Comparison of ENCODE assay signal across 10 mouse cellular contexts in the genomic region with DNA sequence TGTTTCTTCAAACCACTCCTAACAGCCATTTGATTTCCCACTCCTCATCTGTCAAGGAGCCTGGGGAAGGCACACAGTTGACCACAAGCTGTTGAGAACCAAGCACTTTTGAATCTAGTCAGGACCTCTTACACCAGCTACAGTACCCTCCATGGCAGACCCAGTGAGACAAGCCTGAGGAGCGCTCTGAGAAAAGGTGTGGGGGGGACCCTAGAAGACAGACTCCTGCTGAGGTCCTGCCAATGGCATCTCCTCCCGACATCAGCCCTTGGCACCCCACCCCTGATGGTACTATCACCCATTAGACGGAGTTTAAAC. TPM values are rescaled to one million over a fixed set of nuclear protein-coding genes. Genes with fewer than 3 reads are reported as not detected.
A peak's percentile ranks its signal among the peaks of the same experiment; 100 is the strongest.
DNase-seq lines count a peak whose midpoint lies in the region; ATAC-seq and TF ChIP-seq lines count a peak whose summit lies in the region.
"Had no signal": no experiment of that assay in that cellular context is flagged by ENCODE, and none has a peak within 500 bp of the region (broad histone marks: within the 10 kb centered on the region; RNA-seq: fewer than 3 reads in every experiment).

No protein-coding gene starts in this region.

- intact Hi-C loops in gastrocnemius, adult 2 months (cut with DNase I), result no loop called here

- no peak for TF ChIP-seq CTCF in gastrocnemius, adult 2 months (IDR thresholded peaks at IDR 0.05)

- 86% methylated on average over 3 of the region's 3 CpGs for WGBS in kidney, embryonic 15.5 days
- WGBS in kidney, embryonic 16.5 days, result 91% methylated on average over 3 of the region's 3 CpGs
- 89% methylated on average over 3 of the region's 3 CpGs for WGBS in lung, embryonic 16.5 days
- WGBS in stomach, embryonic 16.5 days, result 91% methylated on average over 3 of the region's 3 CpGs

- no peaks in the 10 kb centered on the region for H3K27me3 ChIP-seq in kidney, embryonic 15.5 days
- H3K27me3 ChIP-seq in kidney, embryonic 16.5 days (ENCODE audit: insufficient read depth, low read length), result no peaks in the 10 kb centered on the region
- no peaks in the 10 kb centered on the region for H3K27me3 ChIP-seq in lung, embryonic 16.5 days (ENCODE audit: control insufficient read depth, insufficient read depth, low read depth, low read length)
- no peaks in the 10 kb centered on the region for H3K27me3 ChIP-seq in stomach, embryonic 16.5 days (ENCODE audit: control insufficient read depth, insufficient read depth, low read length)
- H3K27me3 ChIP-seq: hindbrain, embryonic 15.5 days had no signal

- H3K4me2 ChIP-seq in kidney, embryonic 15.5 days, result no peak overlapping the region
- no peak overlapping the region for H3K4me2 ChIP-seq in kidney, embryonic 16.5 days (replicated peaks; ENCODE audit: low read depth, low read length)
- no peak overlapping the region for H3K4me2 ChIP-seq in lung, embryonic 16.5 days (ENCODE audit: low read depth, low read length)
- H3K4me2 ChIP-seq in stomach, embryonic 16.5 days (ENCODE audit: low read depth, low read length), result no peak overlapping the region
- H3K4me2 ChIP-seq: hindbrain, embryonic 15.5 days had no signal

- DNase-seq in gastrocnemius, adult 2 months, result no peak
- no peak for DNase-seq in gastrocnemius, postnatal 25 days
- no peak for DNase-seq in lung, postnatal 25 days (ENCODE audit: low spot score)
- no peak for DNase-seq in thymus, postnatal 4 days
- DNase-seq: right cerebral cortex, postnatal 14 days had no signal

- no peak overlapping the region for H3K9ac ChIP-seq in kidney, embryonic 15.5 days
- no peak overlapping the region for H3K9ac ChIP-seq in kidney, embryonic 16.5 days (replicated peaks; ENCODE audit: low read length)
- no peak overlapping the region for H3K9ac ChIP-seq in lung, embryonic 16.5 days (ENCODE audit: low read length)
- H3K9ac ChIP-seq in stomach, embryonic 16.5 days (ENCODE audit: low read length), result no peak overlapping the region
- H3K9ac ChIP-seq: hindbrain, embryonic 15.5 days had no signal

- H3K9me3 ChIP-seq in kidney, embryonic 15.5 days (replicated peaks), result no peaks in the 10 kb centered on the region
- no peaks in the 10 kb centered on the region for H3K9me3 ChIP-seq in kidney, embryonic 16.5 days (ENCODE audit: low read length)
- H3K9me3 ChIP-seq in lung, embryonic 16.5 days (ENCODE audit: control insufficient read depth, low read length), result no peaks in the 10 kb centered on the region
- H3K9me3 ChIP-seq in stomach, embryonic 16.5 days (replicated peaks; ENCODE audit: control insufficient read depth, low read length), result no peaks in the 10 kb centered on the region
- H3K9me3 ChIP-seq: hindbrain, embryonic 15.5 days had no signal

- H3K4me1 ChIP-seq in kidney, embryonic 15.5 days, result peaks cover 17% of the 10 kb centered on the region
- peaks cover 15% of the 10 kb centered on the region for H3K4me1 ChIP-seq in kidney, embryonic 16.5 days (ENCODE audit: insufficient read depth, low read length)
- H3K4me1 ChIP-seq in lung, embryonic 16.5 days (replicated peaks; ENCODE audit: control insufficient read depth, insufficient read depth, low read length), result peaks cover 20% of the 10 kb centered on the region
- peaks cover 15% of the 10 kb centered on the region for H3K4me1 ChIP-seq in stomach, embryonic 16.5 days (ENCODE audit: control insufficient read depth, insufficient read depth, low read length)

- ATAC-seq in kidney, embryonic 15.5 days (replicated peaks; ENCODE audit: low FRiP score), result no peak
- no peak for ATAC-seq in kidney, embryonic 16.5 days (ENCODE audit: low FRiP score, low TSS enrichment)
- no peak for ATAC-seq in lung, embryonic 16.5 days (ENCODE audit: low read depth)
- no peak for ATAC-seq in stomach, embryonic 16.5 days (ENCODE audit: insufficient read depth, low FRiP score)

- no peak overlapping the region for H3K4me3 ChIP-seq in gastrocnemius, adult 2 months
- H3K4me3 ChIP-seq in kidney, embryonic 15.5 days (replicated peaks), result no peak overlapping the region
- H3K4me3 ChIP-seq in kidney, embryonic 16.5 days (ENCODE audit: low read length), result no peak overlapping the region
- no peak overlapping the region for H3K4me3 ChIP-seq in lung, embryonic 16.5 days (ENCODE audit: low read length)
- H3K4me3 ChIP-seq in stomach, embryonic 16.5 days (replicated peaks; ENCODE audit: low read length), result no peak overlapping the region
- H3K4me3 ChIP-seq: hindbrain, embryonic 15.5 days had no signal

- H3K36me3 ChIP-seq in kidney, embryonic 15.5 days, result peaks cover 18% of the 10 kb centered on the region; the same call in 1 of the 2 replicates
- 0 out of 2 replicates have a peak, but pooled peaks cover 2% of the 10 kb centered on the region for H3K36me3 ChIP-seq in kidney, embryonic 16.5 days (ENCODE audit: insufficient read depth, low read length)
- peaks cover 31% of the 10 kb centered on the region for H3K36me3 ChIP-seq in lung, embryonic 16.5 days (ENCODE audit: control insufficient read depth, insufficient read depth, low read length)
- H3K36me3 ChIP-seq in stomach, embryonic 16.5 days (ENCODE audit: control insufficient read depth, insufficient read depth, low read length), result peaks cover 9% of the 10 kb centered on the region; the same call in 1 of the 2 replicates

- peak overlapping the region; percentile 90 for H3K27ac ChIP-seq in gastrocnemius, adult 2 months
- peak overlapping the region; percentile 54 for H3K27ac ChIP-seq in kidney, embryonic 15.5 days
- H3K27ac ChIP-seq in kidney, embryonic 16.5 days (ENCODE audit: low read length), result no peak overlapping the region
- H3K27ac ChIP-seq in lung, embryonic 16.5 days (ENCODE audit: low read length), result peak overlapping the region; percentile 97
- peak overlapping the region; percentile 87; the same call in 1 of the 2 replicates for H3K27ac ChIP-seq in stomach, embryonic 16.5 days (ENCODE audit: low read length)
- H3K27ac ChIP-seq: hindbrain, embryonic 15.5 days had no signal

RNA-seq across cellular contexts. Expression of a gene that starts 22.1 kb away (rescaled TPM):
- 10 to 100 TPM in 1 of 2 experiments, 1 to 10 TPM in 1; 3.9 to 10.8 TPM for total RNA-seq in gastrocnemius, adult 2 months (2021)
- total RNA-seq in gastrocnemius, postnatal 25 days (2021), result 1 to 10 TPM in 1 of 2 experiments, under 1 TPM in 1; 0.97 to 7.1 TPM
- polyA plus RNA-seq in kidney, embryonic 15.5 days (2015; fragmentation: Nextera tagmentation; extraction: Ambion mirVana), result 2.9 and 3.6 TPM in 2 replicates
- 4.2 and 4.6 TPM in 2 replicates for polyA plus RNA-seq in kidney, embryonic 16.5 days (2015; fragmentation: Nextera tagmentation; extraction: Ambion mirVana)
- polyA plus RNA-seq in lung, embryonic 16.5 days (2015; fragmentation: Nextera tagmentation; extraction: Ambion mirVana), result 10.7 and 12.2 TPM in 2 replicates
- 7.7 and 8.9 TPM in 2 replicates for polyA plus RNA-seq in stomach, embryonic 16.5 days (2015; fragmentation: Nextera tagmentation; extraction: Ambion mirVana)

RNA-seq across cellular contexts. Expression of a gene that starts 23.2 kb away (rescaled TPM):
- 1 to 10 TPM; 4.4 to 7.9 TPM for total RNA-seq in gastrocnemius, adult 2 months (2021)
- total RNA-seq in gastrocnemius, postnatal 25 days (2021), result 1 to 10 TPM; 6.9 to 8.6 TPM
- 67.4 and 70.0 TPM in 2 replicates for polyA plus RNA-seq in kidney, embryonic 15.5 days (2015; fragmentation: Nextera tagmentation; extraction: Ambion mirVana)
- polyA plus RNA-seq in kidney, embryonic 16.5 days (2015; fragmentation: Nextera tagmentation; extraction: Ambion mirVana), result 69.0 and 72.2 TPM in 2 replicates
- 73.2 and 77.2 TPM in 2 replicates for polyA plus RNA-seq in lung, embryonic 16.5 days (2015; fragmentation: Nextera tagmentation; extraction: Ambion mirVana)
- polyA plus RNA-seq in stomach, embryonic 16.5 days (2015; fragmentation: Nextera tagmentation; extraction: Ambion mirVana), result 58.6 and 67.2 TPM in 2 replicates

RNA-seq across cellular contexts. Expression of a gene that starts 38.4 kb away (rescaled TPM):
- total RNA-seq in gastrocnemius, adult 2 months (2021), result 10 to 100 TPM; 38.3 to 44.6 TPM
- total RNA-seq in gastrocnemius, postnatal 25 days (2021), result 10 to 100 TPM; 30.1 to 35.8 TPM
- 132 and 141 TPM in 2 replicates for polyA plus RNA-seq in kidney, embryonic 15.5 days (2015; fragmentation: Nextera tagmentation; extraction: Ambion mirVana)
- 140 and 143 TPM in 2 replicates for polyA plus RNA-seq in kidney, embryonic 16.5 days (2015; fragmentation: Nextera tagmentation; extraction: Ambion mirVana)
- polyA plus RNA-seq in lung, embryonic 16.5 days (2015; fragmentation: Nextera tagmentation; extraction: Ambion mirVana), result 133 and 139 TPM in 2 replicates
- polyA plus RNA-seq in stomach, embryonic 16.5 days (2015; fragmentation: Nextera tagmentation; extraction: Ambion mirVana), result 113 and 115 TPM in 2 replicates

RNA-seq across cellular contexts. Expression of a gene that starts 57.4 kb away (rescaled TPM):
- total RNA-seq in gastrocnemius, adult 2 months (2021), result 1 to 10 TPM; 3.3 to 4.1 TPM
- 1 to 10 TPM; 2.9 to 3.2 TPM for total RNA-seq in gastrocnemius, postnatal 25 days (2021)
- polyA plus RNA-seq in kidney, embryonic 15.5 days (2015; fragmentation: Nextera tagmentation; extraction: Ambion mirVana), result 10.1 and 11.8 TPM in 2 replicates
- 10.7 and 11.3 TPM in 2 replicates for polyA plus RNA-seq in kidney, embryonic 16.5 days (2015; fragmentation: Nextera tagmentation; extraction: Ambion mirVana)
- polyA plus RNA-seq in lung, embryonic 16.5 days (2015; fragmentation: Nextera tagmentation; extraction: Ambion mirVana), result 12.8 and 13.0 TPM in 2 replicates
- 7.3 and 7.9 TPM in 2 replicates for polyA plus RNA-seq in stomach, embryonic 16.5 days (2015; fragmentation: Nextera tagmentation; extraction: Ambion mirVana)
